Mouse (Mus musculus): ENCODE measurements around the gene Cfap52.

DNA sequence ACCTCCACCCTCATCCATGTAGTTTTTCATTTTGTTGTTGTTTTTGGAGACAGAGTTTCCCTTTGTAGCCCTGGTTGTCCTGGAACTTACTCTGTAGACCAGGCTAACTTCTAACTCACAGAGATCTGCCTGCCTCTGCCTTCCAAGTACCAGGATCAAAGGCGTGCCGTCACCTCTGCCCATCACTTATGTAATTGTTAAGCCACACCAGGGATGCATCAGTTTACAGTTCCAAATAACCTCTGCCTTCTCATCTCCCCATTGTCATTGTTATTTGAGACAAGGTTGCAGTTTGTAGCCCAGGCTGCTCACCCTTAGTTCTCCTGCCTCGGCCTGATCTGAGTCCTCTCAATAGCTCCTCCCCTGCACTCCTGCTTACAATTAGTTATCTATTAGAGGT lies 33.3 kb downstream of the Cfap52 start:
- TF ChIP-seq POLR2A (IDR thresholded peaks at IDR 0.05; ENCODE audit: insufficient read length, low read depth) (no peak), USF1 (IDR thresholded peaks at IDR 0.05; ENCODE audit: low read depth) (no peak), TCF12 (IDR thresholded peaks at IDR 0.05; ENCODE audit: insufficient read depth, poor library complexity, severe bottlenecking) (no peak), E2F4 (IDR thresholded peaks at IDR 0.05; ENCODE audit: insufficient read depth) (no peak), SRF (IDR thresholded peaks at IDR 0.05; ENCODE audit: control insufficient read depth, insufficient read length, low read depth) (no peak), MYOG (IDR thresholded peaks at IDR 0.05; ENCODE audit: control insufficient read depth in 1 of 3, insufficient read depth in 1 of 3, insufficient read length in 2 of 3, low read depth in 2 of 3) (no peak), POLR2AphosphoS2 (IDR thresholded peaks at IDR 0.05; ENCODE audit: insufficient read length, low read depth) (no peak), MAX (IDR thresholded peaks at IDR 0.05; ENCODE audit: low read depth) (no peak), MYOD1 (IDR thresholded peaks at IDR 0.05; ENCODE audit: control insufficient read depth in 1 of 3, insufficient read length in 2 of 3, low read depth in 2 of 3) (no peak)
